Mouse (Mus musculus) intestine, embryonic 16.5 days (tissue): Measurements from ENCODE around the gene Ezh1. TPM values are rescaled to one million over a fixed set of nuclear protein-coding genes. Genes with fewer than 3 reads are reported as not detected.
A peak's percentile ranks its signal among the peaks of the same experiment; 100 is the strongest.

Experiments
- ATAC-seq: fragments of 200-750 bp; cut with Nextera tagmentation; 2 replicates; pipeline ENCODE4 v1.8.0; 2017; ENCODE audit warnings: moderate TSS enrichment, moderate library complexity
- H3K27ac ChIP-seq: fragments of 300-500 bp; sonication (generic); 2 replicates; pipeline ENCODE4 v1.5.1; 2014; ENCODE audit warnings: mild to moderate bottlenecking, low read length
- H3K27me3 ChIP-seq: fragments of 300-500 bp; sonication (generic); replicated peaks from 2 replicates; pipeline ENCODE4 v1.6.1; 2014; ENCODE audit warnings: low read length, control low read depth, mixed read lengths; ENCODE audit not compliant: control insufficient read depth, insufficient read depth
- H3K36me3 ChIP-seq: fragments of 300-500 bp; sonication (generic); 2 replicates; pipeline ENCODE4 v1.6.1; 2014; ENCODE audit warnings: low read length, control low read depth; ENCODE audit not compliant: control insufficient read depth, insufficient read depth
- H3K4me1 ChIP-seq: fragments of 300-500 bp; sonication (generic); 2 replicates; pipeline ENCODE4 v1.6.1; 2014; ENCODE audit warnings: low read length, control low read depth, mixed read lengths; ENCODE audit not compliant: control insufficient read depth, insufficient read depth
- H3K4me2 ChIP-seq: fragments of 300-500 bp; sonication (generic); 2 replicates; pipeline ENCODE4 v1.6.1; 2014; ENCODE audit warnings: low read depth, low read length, control low read depth
- H3K4me3 ChIP-seq: fragments of 300-500 bp; sonication (generic); 2 replicates; pipeline ENCODE4 v1.5.1; 2014; ENCODE audit warnings: mild to moderate bottlenecking, low read length
- H3K9ac ChIP-seq: fragments of 300-500 bp; sonication (generic); 2 replicates; pipeline ENCODE4 v1.6.1; 2014; ENCODE audit warnings: low read depth, low read length
- H3K9me3 ChIP-seq: fragments of 300-500 bp; sonication (generic); 2 replicates; pipeline ENCODE4 v1.6.1; 2016; ENCODE audit warnings: low read length, control low read depth; ENCODE audit not compliant: control insufficient read depth
- WGBS: fragments of 180-500 bp; shearing (Covaris S2); extraction: QIAGEN DNeasy Blood & Tissue Kit; methylation state at CpG from one replicate; pipeline ENCODE4 v1.1.7; 2014; 5-methylcytosine and 5-hydroxymethylcytosine counted together
- polyA plus RNA-seq: library from polyadenylated mRNA; unstranded; fragments of >200 nt; fragmentation: Nextera tagmentation; extraction: Ambion mirVana; gene quantifications from 2 replicates; pipeline ENCODE4 v1.2.1, GENCODE M21; 2015

Gene Ezh1
- polyA plus RNA-seq, 1 experiment from 2014 or later, result 16.2 TPM

- H3K27me3 ChIP-seq, result no peaks in the 10 kb centered on the region
- H3K9ac ChIP-seq, result no peak overlapping the region
- H3K4me1 ChIP-seq, result peaks cover 16% of the 10 kb centered on the region
- H3K36me3 ChIP-seq, result peaks cover 7% of the 10 kb centered on the region
- H3K4me3 ChIP-seq, result no peak overlapping the region
- no peak overlapping the region for H3K27ac ChIP-seq
- no peaks in the 10 kb centered on the region for H3K9me3 ChIP-seq
- H3K4me2 ChIP-seq, result no peak overlapping the region
- WGBS, result 65% methylated on average over 5 of the region's 5 CpGs
- no peak for ATAC-seq
Measured at GRCm38 (mm10) chr11:101194137-101194536, 32.1 kb downstream of the Ezh1 start.

DNA sequence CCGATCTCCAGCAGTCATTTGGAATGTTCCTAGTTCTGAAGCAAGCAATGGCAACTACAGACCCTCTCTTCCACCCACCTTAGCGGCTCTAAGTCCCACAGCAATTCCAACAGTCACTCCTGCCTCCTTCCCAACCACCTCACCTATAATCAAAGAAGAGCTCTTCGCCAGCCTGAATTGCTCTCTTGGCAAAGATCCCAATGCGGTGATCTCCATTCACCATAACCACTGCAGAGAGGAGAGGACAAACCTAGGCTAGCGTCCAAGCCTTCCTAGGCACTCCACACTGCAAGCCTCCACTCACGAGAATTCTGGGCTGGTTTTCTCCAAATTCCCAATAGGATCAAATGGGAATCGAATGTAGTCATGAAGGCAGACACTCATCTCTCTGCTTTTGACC, 33.2 kb downstream of the Ezh1 start:
- H3K9ac ChIP-seq, result no peak overlapping the region
- H3K27ac ChIP-seq, result no peak overlapping the region
- H3K36me3 ChIP-seq, result peaks cover 5% of the 10 kb centered on the region; the same call in 1 of the 2 replicates
- H3K9me3 ChIP-seq, result no peaks in the 10 kb centered on the region
- 92% methylated on average over 7 of the region's 7 CpGs for WGBS
- H3K4me1 ChIP-seq, result peaks cover 25% of the 10 kb centered on the region
- no peak overlapping the region for H3K4me3 ChIP-seq
- H3K4me2 ChIP-seq, result no peak overlapping the region
- no peaks in the 10 kb centered on the region for H3K27me3 ChIP-seq
- ATAC-seq, result no peak

DNA sequence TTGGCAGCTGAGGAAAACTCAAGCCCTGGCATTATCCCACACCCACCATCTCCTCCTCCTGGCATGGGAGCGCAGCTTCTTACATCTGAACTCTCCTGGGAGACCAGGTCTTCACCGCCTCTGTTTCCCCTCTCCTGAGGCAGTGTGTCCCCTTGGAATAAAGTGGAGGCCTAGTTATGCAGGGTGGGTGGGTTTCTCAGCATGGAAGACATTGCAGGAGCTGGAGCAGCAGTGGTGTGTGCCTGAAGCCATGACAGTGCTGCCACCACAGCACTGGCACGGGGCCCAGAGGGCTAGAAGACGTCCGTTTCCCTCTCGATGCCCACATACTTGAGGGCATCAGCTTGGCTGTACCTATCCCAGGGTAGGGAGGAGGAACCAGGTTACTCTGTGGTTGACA, 33.6 kb downstream of the Ezh1 start:
- no peak overlapping the region for H3K9ac ChIP-seq
- 95% methylated on average over 6 of the region's 6 CpGs for WGBS
- no peak overlapping the region for H3K27ac ChIP-seq
- H3K4me2 ChIP-seq, result no peak overlapping the region
- no peaks in the 10 kb centered on the region for H3K9me3 ChIP-seq
- peaks cover 25% of the 10 kb centered on the region for H3K4me1 ChIP-seq
- H3K4me3 ChIP-seq, result no peak overlapping the region
- ATAC-seq, result no peak
- H3K27me3 ChIP-seq, result no peaks in the 10 kb centered on the region
- peaks cover 5% of the 10 kb centered on the region; the same call in 1 of the 2 replicates for H3K36me3 ChIP-seq

GRCm38 (mm10) chr11:101191919-101192470, 34.3 kb downstream of the Ezh1 start:
- H3K36me3 ChIP-seq, result peaks cover 5% of the 10 kb centered on the region; the same call in 1 of the 2 replicates
- 77% methylated on average over 4 of the region's 4 CpGs for WGBS
- peaks cover 25% of the 10 kb centered on the region for H3K4me1 ChIP-seq
- no peak for ATAC-seq
- H3K4me2 ChIP-seq, result no peak overlapping the region
- H3K27me3 ChIP-seq, result no peaks in the 10 kb centered on the region
- no peak overlapping the region for H3K9ac ChIP-seq
- no peaks in the 10 kb centered on the region for H3K9me3 ChIP-seq
- no peak overlapping the region for H3K4me3 ChIP-seq
- peak overlapping the region; percentile 5; the same call in 1 of the 2 replicates for H3K27ac ChIP-seq

DNA sequence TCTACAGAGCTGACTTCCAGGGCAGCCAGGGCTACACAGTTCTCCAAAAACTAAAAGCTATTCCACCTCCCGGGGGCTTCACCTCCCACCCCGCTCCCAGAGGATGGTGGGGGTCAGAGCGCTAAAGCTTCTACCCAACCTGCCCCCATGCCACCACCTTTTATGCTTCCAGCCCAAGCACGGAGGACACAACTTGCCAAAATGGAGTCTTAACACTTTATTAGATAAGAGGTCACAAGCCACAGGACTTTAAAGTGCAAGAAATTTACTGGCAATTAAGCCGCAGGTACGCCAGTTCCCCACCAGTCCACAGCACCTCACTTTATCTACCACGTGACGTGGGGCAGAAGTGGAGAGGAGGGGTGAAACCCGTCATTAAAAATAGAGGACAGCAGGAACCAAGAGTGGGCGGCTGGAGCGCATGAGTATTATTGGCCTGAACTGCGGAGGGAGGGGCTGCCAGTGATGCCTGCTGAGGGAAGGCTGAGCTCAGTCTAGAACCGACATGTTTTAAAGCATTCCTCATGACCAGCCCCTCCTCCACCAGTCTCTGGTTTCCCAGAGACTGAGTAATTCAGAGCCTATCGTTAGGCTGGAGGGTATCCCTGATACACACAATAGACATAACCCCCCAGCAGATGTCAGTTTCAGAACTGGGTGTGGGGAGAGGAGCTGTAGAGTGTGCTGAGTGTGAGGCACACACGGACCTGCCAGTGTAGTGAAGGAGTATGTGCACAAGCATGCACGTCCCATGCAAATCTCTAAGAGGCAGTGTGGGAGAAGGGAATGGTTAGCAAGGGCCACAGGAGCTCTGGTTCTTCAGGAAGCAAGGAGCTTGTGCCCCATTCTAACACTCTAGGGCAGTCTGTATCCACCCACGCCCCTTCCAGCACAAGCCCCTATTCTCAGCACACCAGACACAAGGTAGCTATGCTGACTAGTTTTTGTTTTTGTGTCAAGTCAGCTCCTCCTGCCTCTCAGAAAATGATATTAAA, 35.1 kb downstream of the Ezh1 start:
- peak overlapping the region; percentile 88 for H3K27ac ChIP-seq
- H3K9me3 ChIP-seq, result no peaks in the 10 kb centered on the region
- no peak for ATAC-seq
- no peak overlapping the region for H3K4me3 ChIP-seq
- no peak overlapping the region for H3K4me2 ChIP-seq
- H3K36me3 ChIP-seq, result no peaks in the 10 kb centered on the region
- H3K4me1 ChIP-seq, result peaks cover 25% of the 10 kb centered on the region
- no peaks in the 10 kb centered on the region for H3K27me3 ChIP-seq
- 62% methylated on average over 17 of the region's 17 CpGs for WGBS
- no peak overlapping the region for H3K9ac ChIP-seq

DNA sequence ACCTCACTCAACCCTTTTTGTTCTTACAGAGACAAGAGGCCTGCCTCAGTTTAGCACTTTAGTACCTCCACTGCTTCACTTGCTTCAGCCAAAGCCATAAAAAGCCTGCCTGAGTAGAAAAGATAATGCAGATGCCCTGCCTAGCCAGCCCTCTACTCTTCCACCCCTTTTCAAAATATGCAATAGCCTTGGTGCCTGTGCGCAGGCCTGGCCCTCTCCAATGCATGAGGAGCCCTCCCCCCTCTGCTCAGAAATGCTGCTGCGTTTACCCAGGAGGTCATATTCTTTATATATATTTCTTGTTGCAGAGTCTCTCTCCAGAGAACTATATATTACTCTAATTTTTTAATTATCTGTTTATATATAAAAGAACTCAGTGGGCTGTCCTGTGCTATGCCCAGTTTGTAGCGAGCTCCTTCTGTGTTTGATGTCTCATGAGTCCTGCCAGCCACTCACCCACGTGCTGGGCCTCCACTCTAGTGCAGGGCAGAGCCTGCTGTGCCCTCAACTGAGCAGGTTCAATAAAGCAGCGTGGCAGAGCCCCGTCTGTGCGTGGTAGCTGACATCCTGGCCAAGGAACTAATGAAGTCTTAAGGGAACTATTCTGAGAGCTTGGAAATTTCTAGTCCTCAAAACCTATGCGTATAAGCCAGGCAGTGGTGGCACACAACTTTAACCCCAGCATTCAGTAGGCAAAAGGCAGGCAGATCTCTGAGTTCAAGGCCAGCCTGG, 35.9 kb downstream of the Ezh1 start:
- H3K9ac ChIP-seq, result peak overlapping the region; percentile 35
- no peak overlapping the region for H3K4me3 ChIP-seq
- peaks cover 25% of the 10 kb centered on the region for H3K4me1 ChIP-seq
- peak; percentile 39; the same call in 1 of the 2 replicates for ATAC-seq
- WGBS, result 39% methylated on average over 8 of the region's 8 CpGs
- no peaks in the 10 kb centered on the region for H3K36me3 ChIP-seq
- H3K4me2 ChIP-seq, result no peak overlapping the region
- no peaks in the 10 kb centered on the region for H3K9me3 ChIP-seq
- H3K27me3 ChIP-seq, result no peaks in the 10 kb centered on the region
- peak overlapping the region; percentile 88 for H3K27ac ChIP-seq

DNA sequence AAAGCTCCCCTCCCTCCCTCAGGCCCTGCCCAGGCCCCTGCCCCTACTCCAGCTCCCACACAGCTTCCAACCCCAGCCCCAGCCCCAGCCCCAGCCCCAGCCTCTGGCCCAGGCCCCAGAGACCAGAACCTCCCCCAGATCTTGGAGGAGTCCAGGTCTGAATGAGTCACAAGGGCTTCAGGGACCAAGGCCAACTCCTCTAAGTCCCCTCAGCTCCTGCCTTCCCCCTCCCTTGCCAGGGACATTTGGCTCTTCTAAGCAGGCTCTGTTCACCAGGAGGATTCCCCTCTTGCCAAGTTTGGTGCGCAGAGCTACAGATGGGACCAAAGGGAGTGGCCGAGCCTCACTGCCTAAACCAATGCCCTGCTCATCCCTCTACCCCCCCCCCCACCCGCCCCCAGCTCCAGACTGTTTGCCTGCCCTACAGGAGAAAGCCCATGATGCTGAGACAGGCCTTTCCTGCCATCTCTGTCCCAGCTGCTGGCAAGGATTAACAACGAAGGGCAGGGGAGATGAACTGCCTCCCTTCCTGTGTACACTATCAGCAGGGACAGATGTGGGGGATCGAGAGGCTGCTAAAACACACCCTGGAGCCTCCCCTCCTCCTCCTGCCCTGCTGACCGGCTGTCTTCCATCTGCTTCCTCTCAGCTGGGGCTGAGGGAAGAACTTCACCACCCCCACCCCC, 36.6 kb downstream of the Ezh1 start:
- Histone ChIP-seq H3K27ac (peak overlapping the region; percentile 88), H3K9me3 (no peaks in the 10 kb centered on the region), H3K4me2 (no peak overlapping the region), H3K4me3 (no peak overlapping the region), H3K9ac (peak overlapping the region; percentile 35), H3K27me3 (no peaks in the 10 kb centered on the region), H3K4me1 (peaks cover 25% of the 10 kb centered on the region), H3K36me3 (no peaks in the 10 kb centered on the region)
- WGBS, result 16% methylated on average over 6 of the region's 6 CpGs
- ATAC-seq, result peak; percentile 88

GRCm38 (mm10) chr11:101188166-101188805, 38.0 kb downstream of the Ezh1 start:
- H3K27me3 ChIP-seq, result no peaks in the 10 kb centered on the region
- H3K4me1 ChIP-seq, result peaks cover 25% of the 10 kb centered on the region
- no peaks in the 10 kb centered on the region for H3K9me3 ChIP-seq
- H3K27ac ChIP-seq, result peak overlapping the region; percentile 88
- 83% methylated on average over 11 of the region's 11 CpGs for WGBS
- no peaks in the 10 kb centered on the region for H3K36me3 ChIP-seq
- H3K4me2 ChIP-seq, result no peak overlapping the region
- no peak overlapping the region for H3K9ac ChIP-seq
- ATAC-seq, result no peak
- no peak overlapping the region for H3K4me3 ChIP-seq
